Mouse (Mus musculus) kidney, postnatal 0 days (tissue): ENCODE data around the gene 0610012G03Rik. TPM values are rescaled to one million over a fixed set of nuclear protein-coding genes. Genes with fewer than 3 reads are reported as not detected.
A peak's percentile ranks its signal among the peaks of the same experiment; 100 is the strongest.

Experiments
- ATAC-seq: fragments of 200-750 bp; cut with Nextera tagmentation; replicated peaks from 2 replicates; pipeline ENCODE4 v1.8.0; 2017; ENCODE audit warnings: low read depth, moderate number of reproducible peaks, moderate TSS enrichment, moderate library complexity; ENCODE audit not compliant: low FRiP score
- DNase-seq: peaks from one replicate; pipeline ENCODE4 v3.0.0-alpha.2; 2016; ENCODE audit warnings: low spot score
- H3K27ac ChIP-seq: fragments of 300-500 bp; sonication (generic); 2 replicates; pipeline ENCODE4 v1.5.1; 2014; ENCODE audit warnings: mild to moderate bottlenecking
- H3K27me3 ChIP-seq: fragments of 300-500 bp; sonication (generic); 2 replicates; pipeline ENCODE4 v1.6.1; 2014; ENCODE audit warnings: low read length, mixed read lengths; ENCODE audit not compliant: insufficient read depth
- H3K36me3 ChIP-seq: fragments of 300-500 bp; sonication (generic); 2 replicates; pipeline ENCODE4 v1.6.1; 2014; ENCODE audit warnings: low read length, mixed read lengths; ENCODE audit not compliant: insufficient read depth
- H3K4me1 ChIP-seq: fragments of 300-500 bp; sonication (generic); replicated peaks from 2 replicates; pipeline ENCODE4 v1.6.1; 2014; ENCODE audit warnings: antibody characterized with exemption, low read length, mixed read lengths; ENCODE audit not compliant: insufficient read depth
- H3K4me2 ChIP-seq: fragments of 300-500 bp; sonication (generic); 2 replicates; pipeline ENCODE4 v1.6.1; 2014; ENCODE audit warnings: mild to moderate bottlenecking, low read length, moderate library complexity, mixed read lengths
- H3K4me3 ChIP-seq: fragments of 300-500 bp; sonication (generic); replicated peaks from 2 replicates; pipeline ENCODE4 v1.5.1; 2014; ENCODE audit warnings: low read depth, low read length
- H3K9ac ChIP-seq: fragments of 300-500 bp; sonication (generic); 2 replicates; pipeline ENCODE4 v1.6.1; 2014; ENCODE audit warnings: low read depth, low read length
- H3K9me3 ChIP-seq: fragments of 300-500 bp; sonication (generic); replicated peaks from 2 replicates; pipeline ENCODE4 v1.6.1; 2016; ENCODE audit warnings: low read length, inconsistent platforms, mixed read lengths
- CTCF ChIP-seq: IDR thresholded peaks from 2 replicates; pipeline ENCODE4 v1.5.1; 2016; ENCODE audit warnings: antibody characterized with exemption, low read depth, mild to moderate bottlenecking, moderate library complexity
- WGBS: fragments of 180-500 bp; shearing (Covaris S2); extraction: QIAGEN DNeasy Blood & Tissue Kit; methylation state at CpG from one replicate; pipeline ENCODE4 v1.1.7; 2014; 5-methylcytosine and 5-hydroxymethylcytosine counted together
- polyA plus RNA-seq: library from polyadenylated mRNA; unstranded; fragments of >200 nt; fragmentation: Nextera tagmentation; extraction: Ambion mirVana; gene quantifications from 2 replicates; pipeline ENCODE4 v1.2.1, GENCODE M21; 2015

0610012G03Rik gene
- polyA plus RNA-seq, 1 experiment from 2014 or later: 140 TPM

GRCm38 (mm10) chr16:31943980-31944379 is 4.3 kb downstream of the 0610012G03Rik start:
- DNase-seq: peak; percentile 86
- ATAC-seq: peak; percentile 35; the same call in 1 of the 2 replicates
- H3K27me3 ChIP-seq: no peaks in the 10 kb centered on the region
- no peak overlapping the region for H3K27ac ChIP-seq
- no peak overlapping the region for H3K4me3 ChIP-seq
- peaks cover 11% of the 10 kb centered on the region for H3K4me1 ChIP-seq
- H3K36me3 ChIP-seq: no peaks in the 10 kb centered on the region
- H3K9ac ChIP-seq: no peak overlapping the region
- TF ChIP-seq CTCF: peak; percentile 83
- 3% methylated on average over 10 of the region's 10 CpGs for WGBS
- no peaks in the 10 kb centered on the region for H3K9me3 ChIP-seq
- no peak overlapping the region for H3K4me2 ChIP-seq

- 67% methylated on average over 2 of the region's 2 CpGs for WGBS
These were observed 7.7 kb downstream of the 0610012G03Rik start for GRCm38 (mm10) chr16:31940586-31940985.

GRCm38 (mm10) chr16:31938856-31939255 is 9.4 kb downstream of the 0610012G03Rik start:
- WGBS: 69% methylated on average over 6 of the region's 6 CpGs
- Histone ChIP-seq H3K9ac (no peak overlapping the region), H3K27ac (no peak overlapping the region), H3K4me1 (peaks cover 8% of the 10 kb centered on the region; the same call in 1 of the 2 replicates), H3K9me3 (no peaks in the 10 kb centered on the region), H3K4me3 (no peak overlapping the region), H3K27me3 (peaks cover 9% of the 10 kb centered on the region; the same call in 1 of the 2 replicates), H3K36me3 (no peaks in the 10 kb centered on the region), H3K4me2 (no peak overlapping the region)
- ATAC-seq (no peak), DNase-seq (no peak)
- TF ChIP-seq CTCF: no peak

More at GRCm38 (mm10) chr16:31940586-31940985, 7.7 kb downstream of the 0610012G03Rik start:
- Histone ChIP-seq H3K4me3 (no peak overlapping the region), H3K27me3 (no peaks in the 10 kb centered on the region), H3K27ac (no peak overlapping the region), H3K4me1 (0 out of 2 replicates have a peak, but pooled peaks cover under 1% of the 10 kb centered on the region), H3K36me3 (no peaks in the 10 kb centered on the region), H3K9me3 (no peaks in the 10 kb centered on the region), H3K9ac (no peak overlapping the region), H3K4me2 (no peak overlapping the region)
- DNase-seq: no peak
- ATAC-seq: no peak
- no peak for TF ChIP-seq CTCF

GRCm38 (mm10) chr16:31936568-31936967 is 11.7 kb downstream of the 0610012G03Rik start:
- ATAC-seq (no peak), DNase-seq (no peak)
- H3K4me3 ChIP-seq: no peak overlapping the region
- no peak for TF ChIP-seq CTCF
- peaks cover 11% of the 10 kb centered on the region; the same call in 1 of the 2 replicates for H3K4me1 ChIP-seq
- H3K9me3 ChIP-seq: no peaks in the 10 kb centered on the region
- H3K4me2 ChIP-seq: no peak overlapping the region
- peaks cover 11% of the 10 kb centered on the region; the same call in 1 of the 2 replicates for H3K27me3 ChIP-seq
- H3K9ac ChIP-seq: no peak overlapping the region
- WGBS: 89% methylated on average over 4 of the region's 4 CpGs
- H3K27ac ChIP-seq: no peak overlapping the region
- no peaks in the 10 kb centered on the region for H3K36me3 ChIP-seq

- no peak for ATAC-seq
- H3K9me3 ChIP-seq: no peaks in the 10 kb centered on the region
- DNase-seq: no peak
- H3K36me3 ChIP-seq: no peaks in the 10 kb centered on the region
- H3K27ac ChIP-seq: no peak overlapping the region
- 0 out of 2 replicates have a peak overlapping the region, but pooled peaks have one; percentile 19 for H3K9ac ChIP-seq
- H3K4me2 ChIP-seq: peak overlapping the region; percentile 55
- 4% methylated on average over 36 of the region's 36 CpGs for WGBS
- H3K4me1 ChIP-seq: peaks cover 11% of the 10 kb centered on the region; the same call in 1 of the 2 replicates
- peaks cover 11% of the 10 kb centered on the region; the same call in 1 of the 2 replicates for H3K27me3 ChIP-seq
- no peak for TF ChIP-seq CTCF
- H3K4me3 ChIP-seq: peak overlapping the region; percentile 28
These were observed 13.0 kb downstream of the 0610012G03Rik start for GRCm38 (mm10) chr16:31935091-31935979.

GRCm38 (mm10) chr16:31934550-31935010 is 13.7 kb downstream of the 0610012G03Rik start:
- Histone ChIP-seq H3K4me1 (peaks cover 11% of the 10 kb centered on the region; the same call in 1 of the 2 replicates), H3K9ac (no peak overlapping the region), H3K27ac (no peak overlapping the region), H3K4me3 (peak overlapping the region; percentile 28; the same call in 1 of the 2 replicates), H3K4me2 (peak overlapping the region; percentile 92), H3K36me3 (no peaks in the 10 kb centered on the region), H3K9me3 (no peaks in the 10 kb centered on the region), H3K27me3 (peaks cover 11% of the 10 kb centered on the region; the same call in 1 of the 2 replicates)
- WGBS: 22% methylated on average over 13 of the region's 13 CpGs
- TF ChIP-seq CTCF: no peak
- DNase-seq (no peak), ATAC-seq (no peak)
